Mouse (Mus musculus) heart, embryonic 16.5 days (tissue): ENCODE measurements around the gene Cnfn. TPM values are rescaled to one million over a fixed set of nuclear protein-coding genes. Genes with fewer than 3 reads are reported as not detected.
A peak's percentile ranks its signal among the peaks of the same experiment; 100 is the strongest.

Source experiments
- ATAC-seq: fragments of 200-750 bp; cut with Nextera tagmentation; replicated peaks from 2 replicates; pipeline ENCODE4 v1.8.0; 2017; ENCODE audit warnings: moderate number of reproducible peaks; ENCODE audit not compliant: insufficient read depth, low FRiP score; ENCODE audit errors: extremely low read depth
- H3K27ac ChIP-seq: fragments of 300-500 bp; sonication (generic); 2 replicates; pipeline ENCODE4 v1.5.1; 2014; ENCODE audit warnings: mild to moderate bottlenecking, low read length, control low read depth, moderate library complexity
- H3K27me3 ChIP-seq: fragments of 300-500 bp; sonication (generic); 2 replicates; pipeline ENCODE4 v1.6.1; 2014; ENCODE audit warnings: low read length, mixed read lengths; ENCODE audit not compliant: control insufficient read depth, insufficient read depth
- H3K36me3 ChIP-seq: fragments of 300-500 bp; sonication (generic); 2 replicates; pipeline ENCODE4 v1.6.1; 2014; ENCODE audit not compliant: control insufficient read depth, insufficient read depth
- H3K4me1 ChIP-seq: fragments of 300-500 bp; sonication (generic); 2 replicates; pipeline ENCODE4 v1.6.1; 2014; ENCODE audit warnings: low read length, mixed read lengths; ENCODE audit not compliant: control insufficient read depth, insufficient read depth
- H3K4me2 ChIP-seq: fragments of 300-500 bp; sonication (generic); 2 replicates; pipeline ENCODE4 v1.6.1; 2014; ENCODE audit warnings: low read depth, mild to moderate bottlenecking, control low read depth, low read length
- H3K4me3 ChIP-seq: fragments of 300-500 bp; sonication (generic); 2 replicates; pipeline ENCODE4 v1.5.1; 2014; ENCODE audit warnings: mild to moderate bottlenecking, control low read depth, low read length
- H3K9ac ChIP-seq: fragments of 300-500 bp; sonication (generic); 2 replicates; pipeline ENCODE4 v1.6.1; 2014; ENCODE audit warnings: low read length, control low read depth
- H3K9me3 ChIP-seq: fragments of 300-500 bp; sonication (generic); replicated peaks from 2 replicates; pipeline ENCODE4 v1.6.1; 2016; ENCODE audit warnings: low read length; ENCODE audit not compliant: control insufficient read depth
- WGBS: fragments of 180-500 bp; shearing (Covaris S2); extraction: QIAGEN DNeasy Blood & Tissue Kit; methylation state at CpG from one replicate; pipeline ENCODE4 v1.1.7; 2014; 5-methylcytosine and 5-hydroxymethylcytosine counted together
- polyA plus RNA-seq: library from polyadenylated mRNA; unstranded; fragments of >200 nt; fragmentation: Nextera tagmentation; extraction: Ambion mirVana; gene quantifications from 2 replicates; pipeline ENCODE4 v1.2.1, GENCODE M21; 2015

Cnfn gene
- polyA plus RNA-seq, 1 experiment from 2014 or later = 0.87 TPM

DNA sequence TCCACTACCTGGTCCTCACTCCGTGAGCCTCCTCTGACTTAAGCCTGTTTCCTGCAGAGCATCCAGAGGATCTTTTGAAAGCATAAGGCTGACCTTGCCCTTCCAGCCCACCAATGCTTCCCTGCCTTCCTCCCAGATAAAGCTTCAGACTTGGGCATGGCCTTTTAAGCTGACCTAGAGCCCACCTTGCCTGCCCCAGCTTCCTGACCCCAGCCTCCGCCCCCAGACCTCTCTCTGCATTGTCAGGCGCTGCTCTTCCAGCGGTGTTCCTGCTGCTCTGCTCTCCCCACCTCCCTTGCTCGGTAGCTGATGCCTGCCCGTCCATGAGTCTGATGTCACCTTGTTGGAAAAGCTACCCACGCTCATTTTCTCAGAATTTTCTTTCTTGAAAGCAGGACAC, 23.3 kb upstream of the Cnfn start:
- H3K9ac ChIP-seq = no peak overlapping the region
- no peak for ATAC-seq
- no peak overlapping the region for H3K4me3 ChIP-seq
- H3K4me2 ChIP-seq = no peak overlapping the region
- no peaks in the 10 kb centered on the region for H3K27me3 ChIP-seq
- no peak overlapping the region for H3K27ac ChIP-seq
- WGBS = 58% methylated on average over 7 of the region's 7 CpGs
- peaks cover 3% of the 10 kb centered on the region; the same call in 1 of the 2 replicates for H3K36me3 ChIP-seq
- no peaks in the 10 kb centered on the region for H3K9me3 ChIP-seq
- peaks cover 35% of the 10 kb centered on the region for H3K4me1 ChIP-seq

DNA sequence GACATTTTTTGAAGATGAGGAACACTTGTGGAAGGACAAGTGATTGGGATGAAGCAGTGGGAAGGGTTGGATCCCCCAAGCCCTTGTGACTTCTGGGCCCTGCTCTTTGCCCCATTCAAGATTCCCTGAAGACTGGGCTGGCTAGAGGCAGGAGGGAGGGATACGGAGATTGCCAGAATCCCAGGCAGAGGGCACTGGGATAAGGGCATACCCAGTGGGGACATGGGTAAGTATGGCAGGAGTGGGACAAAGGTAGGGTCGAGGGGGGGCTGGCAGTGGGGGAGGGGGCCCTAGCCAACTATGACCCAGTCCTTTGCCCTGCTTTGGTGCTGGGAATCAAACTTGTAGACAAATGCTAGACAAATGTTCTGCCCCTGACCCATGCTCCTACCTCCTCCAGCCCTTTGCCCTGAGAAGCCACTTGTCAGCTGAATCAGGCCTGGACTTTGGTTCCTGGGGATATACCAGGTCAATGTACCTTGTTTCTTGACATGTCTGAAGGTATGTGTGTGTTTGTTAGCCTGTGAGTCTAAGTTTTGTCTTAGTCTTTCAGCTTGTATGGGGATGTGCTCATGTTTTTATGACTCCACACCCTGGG, 22.4 kb upstream of the Cnfn start:
- no peak overlapping the region for H3K4me3 ChIP-seq
- H3K27ac ChIP-seq = no peak overlapping the region
- 72% methylated on average over 2 of the region's 2 CpGs for WGBS
- no peak overlapping the region for H3K9ac ChIP-seq
- no peak overlapping the region for H3K4me2 ChIP-seq
- H3K9me3 ChIP-seq = no peaks in the 10 kb centered on the region
- H3K36me3 ChIP-seq = peaks cover 6% of the 10 kb centered on the region; the same call in 1 of the 2 replicates
- H3K27me3 ChIP-seq = no peaks in the 10 kb centered on the region
- no peak for ATAC-seq
- peaks cover 44% of the 10 kb centered on the region for H3K4me1 ChIP-seq

DNA sequence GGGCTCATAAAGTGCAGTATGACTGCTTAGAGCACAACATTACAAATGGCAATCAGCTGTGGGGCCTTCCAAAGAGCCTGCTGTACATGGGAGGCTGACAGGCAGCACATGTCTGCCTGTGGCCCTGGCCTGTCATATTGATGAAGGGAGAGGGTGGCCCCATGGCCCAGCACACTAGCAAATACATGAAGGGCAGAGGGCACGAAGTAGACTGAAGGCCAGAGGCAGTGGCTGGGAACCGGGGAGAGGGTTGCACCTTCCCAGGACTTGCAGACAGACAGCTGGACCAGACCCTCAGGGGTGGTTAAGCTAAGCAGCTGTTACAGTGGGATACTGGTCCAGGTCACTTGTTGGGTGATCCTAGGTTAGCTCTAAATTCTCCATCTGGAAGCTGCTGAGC, 21.5 kb upstream of the Cnfn start:
- H3K4me2 ChIP-seq = no peak overlapping the region
- H3K4me3 ChIP-seq = no peak overlapping the region
- no peak overlapping the region for H3K27ac ChIP-seq
- WGBS = 63% methylated on average over 2 of the region's 2 CpGs
- no peak for ATAC-seq
- H3K27me3 ChIP-seq = no peaks in the 10 kb centered on the region
- H3K9me3 ChIP-seq = no peaks in the 10 kb centered on the region
- H3K36me3 ChIP-seq = peaks cover 6% of the 10 kb centered on the region; the same call in 1 of the 2 replicates
- H3K9ac ChIP-seq = 0 out of 2 replicates have a peak overlapping the region, but pooled peaks have one; percentile 24
- H3K4me1 ChIP-seq = peaks cover 54% of the 10 kb centered on the region

DNA sequence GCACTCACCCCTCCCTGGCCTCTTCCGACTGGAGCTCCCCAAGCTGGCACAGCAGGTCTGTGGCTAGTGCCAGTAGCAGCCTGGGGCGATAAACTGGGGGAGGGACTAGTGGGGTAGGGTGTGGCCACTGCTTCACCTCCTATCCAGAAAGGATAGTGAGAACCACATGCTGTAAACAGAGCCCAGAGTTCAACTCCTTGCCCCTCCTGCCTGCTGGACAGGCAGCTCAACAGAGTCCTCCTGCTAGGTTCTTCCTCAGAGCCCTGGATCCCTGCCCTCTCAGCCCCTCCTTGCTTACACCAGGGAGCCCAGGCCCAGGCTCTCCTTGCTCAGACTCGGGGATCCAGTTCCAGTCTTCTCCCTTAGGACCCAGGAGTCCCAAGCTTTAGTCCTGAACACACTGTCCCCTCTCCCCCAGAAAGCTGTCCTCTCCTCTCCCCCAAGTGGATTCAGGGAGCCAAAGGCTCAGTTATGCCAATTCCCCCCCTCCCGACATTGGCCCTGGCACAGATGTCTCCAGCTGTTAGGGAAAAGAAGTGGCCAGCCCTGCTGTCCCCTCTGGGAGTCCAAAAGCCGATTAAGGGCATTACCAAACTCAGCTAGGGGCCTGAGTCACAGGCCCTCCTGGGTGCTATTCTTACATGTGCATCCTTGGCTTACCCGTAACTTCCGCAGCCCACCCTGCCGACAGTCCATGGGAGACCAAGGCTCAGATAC, 20.7 kb upstream of the Cnfn start:
- WGBS = 46% methylated on average over 8 of the region's 8 CpGs
- Histone ChIP-seq H3K4me3 (no peak overlapping the region), H3K9ac (peak overlapping the region; percentile 37), H3K27me3 (no peaks in the 10 kb centered on the region), H3K4me1 (peaks cover 62% of the 10 kb centered on the region), H3K36me3 (peaks cover 7% of the 10 kb centered on the region; the same call in 1 of the 2 replicates), H3K9me3 (no peaks in the 10 kb centered on the region), H3K4me2 (peak overlapping the region; percentile 21; the same call in 1 of the 2 replicates), H3K27ac (peak overlapping the region; percentile 51)
- peak; percentile 26; the same call in 1 of the 2 replicates for ATAC-seq

DNA sequence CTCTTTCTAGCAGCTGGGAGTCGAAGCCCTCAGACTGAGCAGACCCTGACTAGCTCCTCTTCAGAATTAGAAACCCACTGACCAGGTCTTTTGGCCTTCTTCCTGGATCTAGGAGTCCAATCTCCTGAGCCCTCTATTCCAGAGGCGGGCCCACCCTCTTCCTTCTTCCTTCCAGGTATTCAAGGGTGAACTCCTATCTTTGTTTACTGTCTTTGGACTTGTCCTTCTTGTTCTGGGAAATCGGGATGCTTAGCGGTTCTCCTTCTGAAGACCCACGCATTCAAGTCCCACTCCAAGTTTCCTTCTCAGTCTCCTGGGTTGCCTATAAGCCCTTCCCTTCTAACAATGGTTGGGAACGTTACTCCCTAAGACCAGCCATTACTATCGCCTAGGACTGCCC, 19.4 kb upstream of the Cnfn start:
- no peak overlapping the region for H3K4me2 ChIP-seq
- WGBS = 70% methylated on average over 7 of the region's 7 CpGs
- H3K9ac ChIP-seq = no peak overlapping the region
- H3K36me3 ChIP-seq = peaks cover 14% of the 10 kb centered on the region; the same call in 1 of the 2 replicates
- no peaks in the 10 kb centered on the region for H3K27me3 ChIP-seq
- H3K9me3 ChIP-seq = no peaks in the 10 kb centered on the region
- H3K4me3 ChIP-seq = no peak overlapping the region
- peak overlapping the region; percentile 53; the same call in 1 of the 2 replicates for H3K27ac ChIP-seq
- H3K4me1 ChIP-seq = peaks cover 52% of the 10 kb centered on the region
- no peak for ATAC-seq

GRCm38 (mm10) chr7:25387811-25388440, 18.4 kb upstream of the Cnfn start:
- Histone ChIP-seq H3K9me3 (no peaks in the 10 kb centered on the region), H3K27ac (no peak overlapping the region), H3K36me3 (peaks cover 19% of the 10 kb centered on the region; the same call in 1 of the 2 replicates), H3K4me1 (peaks cover 49% of the 10 kb centered on the region), H3K4me3 (no peak overlapping the region), H3K4me2 (no peak overlapping the region), H3K27me3 (no peaks in the 10 kb centered on the region), H3K9ac (no peak overlapping the region)
- ATAC-seq = no peak
- WGBS = 88% methylated on average over 18 of the region's 18 CpGs

DNA sequence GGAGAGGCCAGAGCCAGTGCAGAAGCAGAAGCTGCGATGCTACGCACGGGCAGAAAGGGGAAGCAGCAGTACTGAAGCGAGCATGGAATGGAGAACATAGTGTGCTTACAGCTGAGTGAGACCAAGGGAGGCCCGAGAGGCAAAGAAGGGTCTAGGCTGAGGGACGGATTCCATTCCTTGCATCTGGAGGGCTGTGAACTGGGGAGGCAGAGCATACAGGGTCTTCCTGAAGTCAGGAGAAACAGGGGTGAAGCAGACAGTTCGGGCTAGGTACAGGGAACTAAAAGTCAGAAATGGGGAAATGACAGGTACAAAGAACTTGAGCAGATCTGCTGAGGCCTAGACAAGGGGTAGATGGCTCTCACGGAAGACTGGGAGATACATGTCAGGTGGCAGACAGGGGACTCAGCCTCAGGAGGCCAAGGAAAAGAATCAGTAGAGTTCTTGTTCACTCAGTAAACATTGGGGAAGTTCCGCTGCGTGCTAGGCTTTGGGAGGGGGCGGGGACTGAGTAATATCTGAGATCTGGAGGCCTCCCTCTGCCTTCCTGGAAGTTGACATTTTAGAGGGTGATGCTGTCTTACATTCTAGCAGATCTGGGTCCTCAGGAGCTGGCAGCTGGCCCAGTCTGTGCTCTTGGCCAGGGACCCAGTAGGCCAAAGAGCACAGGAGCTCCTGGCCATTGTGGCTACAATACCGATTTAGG, 16.5 kb upstream of the Cnfn start:
- peak overlapping the region; percentile 90 for H3K27ac ChIP-seq
- no peaks in the 10 kb centered on the region for H3K9me3 ChIP-seq
- H3K27me3 ChIP-seq = no peaks in the 10 kb centered on the region
- peak; percentile 86 for ATAC-seq
- peak overlapping the region; percentile 35 for H3K9ac ChIP-seq
- H3K4me2 ChIP-seq = peak overlapping the region; percentile 53
- H3K36me3 ChIP-seq = peaks cover 22% of the 10 kb centered on the region; the same call in 1 of the 2 replicates
- 40% methylated on average over 12 of the region's 12 CpGs for WGBS
- peaks cover 47% of the 10 kb centered on the region for H3K4me1 ChIP-seq
- H3K4me3 ChIP-seq = peak overlapping the region; percentile 11; the same call in 1 of the 2 replicates

- Histone ChIP-seq H3K4me3 (no peak overlapping the region), H3K4me1 (peaks cover 44% of the 10 kb centered on the region), H3K27me3 (no peaks in the 10 kb centered on the region), H3K9ac (peak overlapping the region; percentile 35; the same call in 1 of the 2 replicates), H3K36me3 (peaks cover 22% of the 10 kb centered on the region; the same call in 1 of the 2 replicates), H3K9me3 (no peaks in the 10 kb centered on the region), H3K27ac (peak overlapping the region; percentile 90), H3K4me2 (no peak overlapping the region)
- 88% methylated on average over 12 of the region's 12 CpGs for WGBS
- no peak for ATAC-seq
Measured at GRCm38 (mm10) chr7:25385259-25385658, 15.7 kb upstream of the Cnfn start.
